Mouse (Mus musculus) E14TG2a.4 (cell line): ENCODE measurements around the gene Cox6a1.

Source experiments
- CTCF ChIP-seq: conservative IDR thresholded peaks from 2 replicates; pipeline ENCODE4 v1.5.1; 2014; ENCODE audit warnings: low read length
- NANOG ChIP-seq: IDR thresholded peaks from 2 replicates; pipeline ENCODE4 v1.6.1; 2014; ENCODE audit warnings: borderline replicate concordance, low read length, mixed read lengths

DNA sequence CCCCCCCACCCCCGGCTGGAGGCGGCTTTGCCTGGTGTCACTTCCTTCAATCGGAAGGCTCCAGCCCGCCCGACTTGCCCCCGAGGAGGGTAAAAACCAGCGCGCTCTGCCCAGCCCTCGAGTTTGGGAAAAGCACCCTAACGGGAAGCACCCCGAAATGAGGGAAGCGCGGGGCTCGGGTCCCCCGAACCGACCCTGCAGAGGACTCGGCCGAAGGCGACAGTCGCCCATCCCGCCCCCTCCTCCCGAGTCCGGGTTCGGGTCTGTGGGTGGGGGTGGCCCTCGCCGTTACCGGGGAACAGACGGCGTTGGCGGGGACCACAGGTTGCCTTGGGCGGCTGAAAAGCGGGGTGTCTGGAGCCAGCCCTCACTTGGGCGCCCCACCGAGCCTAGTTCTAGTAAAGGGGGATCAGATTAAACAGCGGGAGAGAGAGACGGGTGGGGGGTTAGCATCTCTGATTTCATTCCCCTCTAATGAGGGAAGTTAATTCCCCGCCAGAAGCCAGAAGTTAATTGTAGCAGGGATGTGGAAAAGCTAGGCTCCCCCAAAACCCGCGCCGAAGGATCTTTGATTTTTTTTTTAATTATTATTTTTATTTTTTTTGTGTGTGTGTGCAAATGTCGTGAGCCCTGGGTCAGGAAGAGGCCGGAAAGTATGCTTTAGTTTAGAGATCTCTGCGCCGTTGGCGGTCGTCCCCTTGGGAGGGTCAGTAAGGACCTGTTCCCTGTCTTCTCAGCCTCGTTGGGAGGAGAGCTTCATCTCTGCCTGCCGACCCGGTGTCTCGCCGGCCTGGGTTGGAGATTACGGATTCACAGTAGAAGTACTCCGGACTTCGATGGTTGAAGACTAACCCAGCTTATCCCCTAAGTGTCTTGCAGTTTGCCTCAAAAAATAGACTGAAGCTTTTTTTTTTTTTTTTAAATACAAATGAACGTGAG, 20.9 kb downstream of the Cox6a1 start:
- TF ChIP-seq CTCF (no peak), NANOG (no peak)
